Mouse (Mus musculus): ENCODE measurements around the gene Glra3. TPM values are rescaled to one million over a fixed set of nuclear protein-coding genes. Genes with fewer than 3 reads are reported as not detected.

The Glra3 gene
- polyA plus RNA-seq (2014; fragmentation: Illumina TruSeq; extraction: RNeasy Lipid Tissue Mini Kit (QIAGEN cat#74804); ENCODE audit: low read depth, low replicate concordance), result not detected

DNA sequence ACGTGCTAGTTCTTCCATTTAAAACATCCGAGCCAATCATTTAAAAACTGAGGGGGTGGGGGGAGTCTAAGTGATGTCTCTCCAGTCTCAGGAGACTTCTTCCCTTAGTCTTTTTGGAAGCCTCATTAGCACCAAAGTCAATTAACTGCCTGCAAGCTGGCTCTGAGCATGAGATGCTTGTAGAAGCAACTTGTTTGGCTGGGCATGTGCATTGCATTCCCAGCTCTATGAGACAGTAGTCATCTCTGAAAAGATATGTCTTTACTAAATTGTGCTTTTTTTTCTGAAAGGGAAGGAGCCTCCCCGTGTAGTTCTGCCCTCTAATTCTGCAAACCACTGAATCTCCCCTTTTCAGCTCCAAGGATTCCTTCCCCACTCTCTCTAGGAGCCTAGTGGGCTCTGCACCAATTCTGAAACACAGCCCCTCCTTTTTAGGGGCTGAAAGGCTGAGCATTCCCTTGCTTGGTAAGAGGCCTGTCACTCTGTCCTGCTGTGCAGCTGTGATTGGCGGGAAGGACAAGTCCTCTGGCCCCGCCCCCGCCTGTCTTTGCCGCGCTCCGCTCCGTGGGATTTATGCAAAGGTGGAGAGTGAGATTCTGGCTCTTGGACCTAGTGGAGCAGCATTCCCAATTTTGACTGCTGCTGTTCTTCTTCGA lies at the start of gene Glra3:
Glra3 (plus strand) TSS at position 591 of the 656 bp plus-strand sequence.

DNA sequence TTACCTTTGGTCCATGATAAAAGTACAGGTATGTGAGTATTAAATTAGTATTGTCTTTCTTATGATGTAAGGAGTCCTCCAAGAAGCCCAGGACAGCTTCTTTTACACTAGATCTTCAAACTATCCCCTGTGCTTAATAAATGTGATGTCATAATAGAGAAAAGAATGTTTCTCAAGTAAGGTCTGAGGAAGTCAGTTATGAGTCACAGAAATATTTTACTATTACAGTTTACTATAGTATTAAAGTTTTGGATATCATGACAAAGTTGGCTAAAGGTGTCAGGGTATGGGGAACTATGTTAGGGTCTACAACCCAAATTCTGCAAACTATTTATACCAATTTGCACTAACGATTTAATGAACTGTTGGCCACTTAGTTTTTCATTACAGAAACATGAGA lies 33.4 kb upstream of the Glra3 start, which contains the start of gene Adam29:
Adam29 (minus strand) TSS at position 101 of the 400 bp plus-strand sequence.

Other genes with a start within 250 kb of the Glra3 start
- not detected for gene Adam29, start 33.5 kb upstream of the Glra3 start, polyA plus RNA-seq (2014; fragmentation: Illumina TruSeq; extraction: RNeasy Lipid Tissue Mini Kit (QIAGEN cat#74804); ENCODE audit: low read depth, low replicate concordance)